Mouse (Mus musculus) heart, postnatal 25 days (tissue): ENCODE measurements around the gene Usp20. TPM values are rescaled to one million over a fixed set of nuclear protein-coding genes. Genes with fewer than 3 reads are reported as not detected.

Source experiments
- DNase-seq: peaks from one replicate; pipeline ENCODE4 v3.0.0; 2022; ENCODE audit warnings: low spot score
- intact Hi-C: fragments of 180-260 bp; cut with DNase I; formaldehyde crosslinking; loops from one replicate; pipeline ENCODE4 v1.15.1; 2025
- total RNA-seq, 2 experiments: library from RNA; stranded (reverse); gene quantifications; 2 replicates each; pipeline ENCODE4 v1.2.3; 2021

The Usp20 gene
- total RNA-seq, 2 experiments from 2014 or later, result 49.4 to 55.3 TPM

- no peak for DNase-seq
- intact Hi-C loops, result no loop called here
These were observed 85.0 kb downstream of the Usp20 start for GRCm38 (mm10) chr2:31067059-31067595.

- intact Hi-C loops, result no loop called here
- no peak for DNase-seq
These were observed 85.7 kb downstream of the Usp20 start for GRCm38 (mm10) chr2:31067696-31068245.

GRCm38 (mm10) chr2:31068246-31069113, 86.4 kb downstream of the Usp20 start:
- intact Hi-C loops, result no loop called here
- DNase-seq, result no peak

GRCm38 (mm10) chr2:31069114-31069445, 87.0 kb downstream of the Usp20 start:
- intact Hi-C loops, result no loop called here

GRCm38 (mm10) chr2:31069506-31069905, 87.4 kb downstream of the Usp20 start:
- intact Hi-C loops, result no loop called here

More at GRCm38 (mm10) chr2:31069114-31069445, 87.0 kb downstream of the Usp20 start:
- no peak for DNase-seq

More at GRCm38 (mm10) chr2:31069506-31069905, 87.4 kb downstream of the Usp20 start:
- no peak for DNase-seq

Other genes starting within 250 kb of the Usp20 start
- gene 1700001O22Rik, start 178.6 kb upstream of the Usp20 start, total RNA-seq, result under 1 TPM; 0.26 to 0.70 TPM
- 10 to 100 TPM; 30.6 to 31.1 TPM for gene Ntmt1, start 174.5 kb upstream of the Usp20 start, total RNA-seq
- 1 to 10 TPM; 9.3 to 9.5 TPM for gene Asb6, start 151.9 kb upstream of the Usp20 start, total RNA-seq
- gene Prrx2, start 147.3 kb upstream of the Usp20 start, total RNA-seq, result 1 to 10 TPM in 1 of 2 experiments, under 1 TPM in 1; 0.61 to 1.9 TPM
- gene Ptges, start 52.4 kb upstream of the Usp20 start, total RNA-seq, result 1 to 10 TPM; 2.3 to 2.7 TPM
- gene Tor1b, start 29.3 kb upstream of the Usp20 start, total RNA-seq, result 10 to 100 TPM; 22.8 to 25.6 TPM
- 10 to 100 TPM; 11.2 to 12.2 TPM for gene Tor1a, start 14.3 kb upstream of the Usp20 start, total RNA-seq
- 10 to 100 TPM; 18.7 to 19.1 TPM for gene BC005624, start 78 bp upstream of the Usp20 start, total RNA-seq
- gene Fnbp1, start 159.7 kb downstream of the Usp20 start, total RNA-seq, result 10 to 100 TPM; 50.0 to 53.4 TPM
- gene Gpr107, start 170.0 kb downstream of the Usp20 start, total RNA-seq, result 10 to 100 TPM; 33.1 to 35.1 TPM